Mouse (Mus musculus) liver, embryonic 14.5 days (tissue): ENCODE measurements around the gene Mfsd2a.

Source experiments
- CTCF ChIP-seq: IDR thresholded peaks from 2 replicates; pipeline ENCODE4 v1.5.1; 2016; ENCODE audit warnings: antibody characterized with exemption, low read depth, control low read depth
- EP300 ChIP-seq: IDR thresholded peaks from 2 replicates; pipeline ENCODE4 v1.6.1; 2016; ENCODE audit warnings: antibody characterized with exemption, low read depth

- TF ChIP-seq CTCF (no peak), EP300 (no peak)
Measured at GRCm38 (mm10) chr4:122962751-122963150, 1.8 kb upstream of the Mfsd2a start.
